Mouse (Mus musculus) stomach, postnatal 0 days (tissue): ENCODE measurements at regions not wholly inside any gene's neighbourhood (a gene's known extent, or its start where the extent isn't known, plus 50 kb on each side); places are given as distances from the start of the nearest gene placed in this dataset.

Source experiments
- CTCF ChIP-seq: IDR thresholded peaks from 2 replicates; pipeline ENCODE4 v1.5.1; 2016; ENCODE audit warnings: antibody characterized with exemption, low read depth, mild to moderate bottlenecking, moderate library complexity
- EP300 ChIP-seq: optimal IDR thresholded peaks from 2 replicates; pipeline ENCODE3; 2016; ENCODE audit warnings: antibody characterized with exemption

DNA sequence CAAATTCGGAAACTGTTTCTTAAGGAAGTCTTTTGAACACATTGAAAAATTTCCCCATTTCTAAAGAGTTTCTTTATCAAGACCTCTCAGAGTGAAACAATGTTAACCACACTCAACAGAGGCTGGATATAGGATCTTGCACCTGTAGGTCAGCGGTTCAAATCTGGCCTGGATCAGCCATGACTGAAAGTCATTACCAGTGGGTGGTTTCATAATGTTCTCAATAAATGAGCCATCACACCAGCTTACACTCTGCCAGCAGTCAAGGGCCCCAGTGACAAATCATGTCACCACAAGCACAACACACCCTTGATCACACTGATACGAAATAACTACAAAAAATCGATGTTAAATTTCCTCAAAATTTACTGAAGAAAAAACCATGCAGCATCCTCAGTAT lies 949.1 kb downstream of the Robo2 start:
- TF ChIP-seq CTCF (no peak), EP300 (no peak)
